Mouse (Mus musculus): ENCODE results near the gene Fam199x.

The Fam199x gene

GRCm38 (mm10) chrX:137049425-137050225 is at the start of gene Fam199x:
Fam199x (plus strand) TSS chrX:137049594.
- DNase-seq (ENCODE audit: low spot score) = peak; percentile 65

- no peak for DNase-seq (ENCODE audit: low spot score)
These were observed 34.2 kb upstream of the Fam199x start for GRCm38 (mm10) chrX:137015099-137015709.

- DNase-seq (ENCODE audit: low spot score) = no peak
These were observed 31.7 kb upstream of the Fam199x start for GRCm38 (mm10) chrX:137017668-137018067.

GRCm38 (mm10) chrX:137019310-137019709 is 30.1 kb upstream of the Fam199x start:
- no peak for DNase-seq (ENCODE audit: low spot score)

- no peak for DNase-seq (ENCODE audit: low spot score)
These were observed 18.5 kb upstream of the Fam199x start for GRCm38 (mm10) chrX:137030916-137031315.

GRCm38 (mm10) chrX:137031726-137032125 is 17.7 kb upstream of the Fam199x start:
- no peak for DNase-seq (ENCODE audit: low spot score)

- no peak for DNase-seq (ENCODE audit: low spot score)
These were observed 15.1 kb upstream of the Fam199x start for GRCm38 (mm10) chrX:137034322-137034721.

GRCm38 (mm10) chrX:137037470-137037999 is 11.9 kb upstream of the Fam199x start:
- DNase-seq (ENCODE audit: low spot score) = no peak

- DNase-seq (ENCODE audit: low spot score) = peak; percentile 77
These were observed 11.4 kb upstream of the Fam199x start, which contains the start of gene Slc25a53 for GRCm38 (mm10) chrX:137038000-137038483. Slc25a53 (minus strand) TSS chrX:137038302.

- DNase-seq (ENCODE audit: low spot score) = no peak
These were observed 10.9 kb upstream of the Fam199x start for GRCm38 (mm10) chrX:137038502-137038901.

- no peak for DNase-seq (ENCODE audit: low spot score)
These were observed 352 bp upstream of the Fam199x start for GRCm38 (mm10) chrX:137049060-137049424.

GRCm38 (mm10) chrX:137063202-137063601 is 13.8 kb downstream of the Fam199x start:
- DNase-seq (ENCODE audit: low spot score) = no peak

- no peak for DNase-seq (ENCODE audit: low spot score)
These were observed 55.1 kb downstream of the Fam199x start for GRCm38 (mm10) chrX:137104531-137104930.

- DNase-seq (ENCODE audit: low spot score) = no peak
These were observed 57.1 kb downstream of the Fam199x start for GRCm38 (mm10) chrX:137106498-137106897.

- DNase-seq (ENCODE audit: low spot score) = no peak
These were observed 68.8 kb downstream of the Fam199x start for GRCm38 (mm10) chrX:137118097-137118746.

- DNase-seq (ENCODE audit: low spot score) = no peak
These were observed 70.5 kb downstream of the Fam199x start for GRCm38 (mm10) chrX:137119675-137120423.

GRCm38 (mm10) chrX:137121718-137122117 is 72.3 kb downstream of the Fam199x start, which contains the start of gene Esx1:
Esx1 (minus strand) TSS chrX:137122083.
- DNase-seq (ENCODE audit: low spot score) = no peak

GRCm38 (mm10) chrX:137127542-137127941 is 78.1 kb downstream of the Fam199x start:
- DNase-seq (ENCODE audit: low spot score) = no peak

Measured in ovary, adult 18-20 months (tissue).